Mouse (Mus musculus): Measurements from ENCODE around the gene Swap70.
A peak's percentile ranks its signal among the peaks of the same experiment; 100 is the strongest.
"Not testable (repeated sequence)": the region's sequence is repeated elsewhere in the genome, so short reads cannot be mapped to it uniquely, and the experiment has no call there.

Gene Swap70

GRCm38 (mm10) chr7:110221586-110222481 is at the start of gene Swap70:
TSS of gene Swap70 (plus strand) at chr7:110221711.
- DNase-seq (ENCODE audit: low read depth): peak; percentile 73

GRCm38 (mm10) chr7:110179208-110179607 is 42.3 kb upstream of the Swap70 start:
- DNase-seq (ENCODE audit: low read depth): no peak

- DNase-seq (ENCODE audit: low read depth): no peak
These were observed 40.9 kb upstream of the Swap70 start for GRCm38 (mm10) chr7:110180613-110181012.

DNA sequence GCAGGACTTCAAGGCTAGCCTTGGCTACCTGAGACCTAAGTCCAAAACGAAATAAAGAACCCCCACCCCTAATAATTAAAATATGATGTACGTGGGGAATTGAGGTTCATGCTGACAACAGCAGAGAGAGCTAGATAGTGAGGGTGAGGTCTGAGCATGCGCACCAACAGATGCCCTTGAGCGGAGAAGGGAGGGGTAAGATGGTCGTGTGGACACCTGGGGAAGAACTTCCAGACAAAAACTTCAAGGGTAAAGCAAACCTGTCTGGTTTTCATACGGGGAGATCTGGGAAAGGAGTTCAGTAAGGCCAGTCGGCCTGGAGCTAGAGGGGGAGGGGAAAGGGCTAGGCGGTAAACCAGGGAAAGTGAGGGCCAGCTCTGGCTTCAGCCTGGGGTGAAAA is 40.1 kb upstream of the Swap70 start:
- DNase-seq (ENCODE audit: low read depth): no peak

GRCm38 (mm10) chr7:110184608-110185007 is 36.9 kb upstream of the Swap70 start:
- DNase-seq (ENCODE audit: low read depth): no peak

- no peak for DNase-seq (ENCODE audit: low read depth)
These were observed 31.6 kb upstream of the Swap70 start for GRCm38 (mm10) chr7:110189951-110190350.

- no peak for DNase-seq (ENCODE audit: low read depth)
These were observed 28.3 kb upstream of the Swap70 start for GRCm38 (mm10) chr7:110193186-110193585.

DNA sequence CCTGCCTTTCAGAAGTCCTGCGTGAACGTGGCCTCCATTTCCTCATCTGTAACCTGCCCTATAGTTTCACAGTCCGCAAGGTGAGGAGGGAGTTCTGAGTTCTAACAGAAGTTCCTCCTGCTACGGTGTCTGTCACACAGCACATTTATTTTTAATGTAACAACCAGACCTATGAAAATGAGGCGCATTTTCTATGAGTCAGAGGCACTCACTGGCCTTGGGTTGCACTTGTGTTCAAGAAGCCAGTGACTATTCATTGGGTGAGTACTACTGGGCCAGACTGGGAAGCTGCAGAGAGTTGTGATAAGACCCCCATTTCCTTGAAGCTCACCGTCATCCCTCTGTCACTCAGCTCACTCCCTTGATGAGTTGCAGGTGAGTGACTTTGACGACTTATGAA is 24.3 kb upstream of the Swap70 start:
- DNase-seq (ENCODE audit: low read depth): no peak

DNA sequence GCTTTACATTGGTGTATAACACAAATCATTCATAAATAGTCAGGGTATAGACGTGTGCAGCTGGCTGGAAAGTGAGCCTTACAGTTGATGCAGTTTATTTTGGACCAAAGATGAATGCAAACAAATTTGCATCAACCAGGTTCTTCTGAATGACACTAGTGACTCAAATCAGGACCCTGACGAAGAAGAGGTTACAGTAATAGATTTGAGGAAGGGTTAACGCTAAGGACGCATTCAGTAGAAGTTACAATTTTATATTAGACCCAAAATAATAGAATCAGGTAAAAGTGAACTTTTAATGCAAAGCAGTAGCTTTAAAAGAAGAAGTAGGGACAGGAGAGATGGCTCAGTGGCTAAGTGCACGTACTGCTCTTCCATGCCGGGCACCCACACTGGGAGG is 19.6 kb upstream of the Swap70 start:
- DNase-seq (ENCODE audit: low read depth): no peak

DNA sequence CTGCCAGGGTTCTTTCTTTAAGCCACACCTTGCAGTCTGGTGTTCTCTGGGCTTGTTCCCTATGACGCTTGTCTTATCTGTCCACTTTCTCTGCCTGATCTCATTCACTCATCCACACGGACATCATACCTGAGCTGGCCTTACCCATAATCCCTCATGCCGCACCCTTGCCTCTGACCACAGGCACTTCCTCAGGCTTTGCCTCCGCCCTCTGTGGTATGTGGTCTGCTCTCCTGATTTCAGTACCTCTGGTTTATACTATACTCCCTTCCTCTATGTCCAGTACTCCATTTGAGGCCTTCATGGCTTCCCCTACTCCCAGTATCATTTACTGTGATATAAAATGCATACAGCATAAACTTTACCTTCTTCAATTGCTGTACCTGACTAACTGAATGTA is 17.3 kb upstream of the Swap70 start:
- no peak for DNase-seq (ENCODE audit: low read depth)

DNA sequence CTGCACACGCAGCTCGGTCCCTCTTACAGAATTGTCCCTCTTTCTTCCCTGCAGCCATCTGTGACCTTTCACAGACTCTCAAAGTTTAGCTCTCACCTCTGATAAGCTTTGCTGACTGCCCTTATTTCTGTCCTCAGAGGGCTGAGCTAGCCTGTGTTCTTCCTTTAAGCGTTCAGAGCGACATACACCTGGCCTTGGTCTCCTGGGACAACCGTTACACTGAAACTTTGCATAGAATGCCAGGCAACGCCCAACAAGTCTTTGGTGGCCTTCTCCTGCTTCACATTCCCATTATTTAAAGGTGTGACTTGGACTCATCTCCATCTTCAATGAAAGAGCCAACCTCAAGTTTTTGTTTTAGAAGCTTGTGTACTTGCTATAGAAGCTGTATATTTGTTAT is 13.2 kb upstream of the Swap70 start:
- DNase-seq (ENCODE audit: low read depth): no peak

- no peak for DNase-seq (ENCODE audit: low read depth)
These were observed 12.1 kb upstream of the Swap70 start for GRCm38 (mm10) chr7:110209422-110209821.

DNA sequence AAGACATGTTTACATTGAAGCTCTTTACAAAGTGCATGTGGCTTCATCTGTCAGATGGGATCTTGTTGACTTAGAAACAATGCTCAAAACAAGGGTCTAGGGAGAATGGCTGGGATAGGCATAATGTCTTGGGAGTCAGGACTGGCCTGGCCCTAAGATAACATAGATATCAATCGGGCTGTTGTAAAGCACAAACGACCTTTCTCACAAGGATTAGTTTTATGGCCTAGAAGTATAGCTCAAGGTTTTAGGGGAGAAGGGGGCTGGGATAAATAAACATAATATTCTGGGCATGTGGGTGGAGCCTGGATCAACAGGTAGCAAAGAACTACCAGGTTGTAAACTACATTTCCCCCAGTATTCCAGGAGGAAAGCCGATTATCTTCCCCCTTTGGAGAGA is 10.5 kb upstream of the Swap70 start:
- no peak for DNase-seq (ENCODE audit: low read depth)

DNA sequence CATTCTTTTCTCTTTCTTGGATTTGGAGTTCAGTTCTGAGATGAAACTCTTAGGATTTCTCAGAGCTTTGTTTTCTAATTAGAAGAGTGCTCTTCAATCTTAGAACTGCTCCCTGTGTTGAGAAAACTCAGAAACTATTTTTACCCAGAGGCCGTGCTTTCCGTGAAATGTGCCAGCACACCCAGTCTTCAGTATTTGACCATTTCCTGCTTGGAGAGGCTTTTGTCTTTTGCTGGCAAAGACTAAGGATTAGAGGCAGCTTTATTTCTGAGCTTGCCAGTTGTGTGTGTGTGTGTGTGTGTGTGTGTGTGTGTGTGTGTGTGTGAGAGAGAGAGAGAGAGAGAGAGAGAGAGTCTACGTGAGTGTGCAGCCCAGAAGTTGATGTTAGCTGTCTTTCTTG is 6.6 kb upstream of the Swap70 start:
- DNase-seq (ENCODE audit: low read depth): no peak

- no peak for DNase-seq (ENCODE audit: low read depth)
These were observed 393 bp upstream of the Swap70 start for GRCm38 (mm10) chr7:110221051-110221585.

GRCm38 (mm10) chr7:110222583-110223182 is 1.2 kb downstream of the Swap70 start:
- DNase-seq (ENCODE audit: low read depth): no peak

DNA sequence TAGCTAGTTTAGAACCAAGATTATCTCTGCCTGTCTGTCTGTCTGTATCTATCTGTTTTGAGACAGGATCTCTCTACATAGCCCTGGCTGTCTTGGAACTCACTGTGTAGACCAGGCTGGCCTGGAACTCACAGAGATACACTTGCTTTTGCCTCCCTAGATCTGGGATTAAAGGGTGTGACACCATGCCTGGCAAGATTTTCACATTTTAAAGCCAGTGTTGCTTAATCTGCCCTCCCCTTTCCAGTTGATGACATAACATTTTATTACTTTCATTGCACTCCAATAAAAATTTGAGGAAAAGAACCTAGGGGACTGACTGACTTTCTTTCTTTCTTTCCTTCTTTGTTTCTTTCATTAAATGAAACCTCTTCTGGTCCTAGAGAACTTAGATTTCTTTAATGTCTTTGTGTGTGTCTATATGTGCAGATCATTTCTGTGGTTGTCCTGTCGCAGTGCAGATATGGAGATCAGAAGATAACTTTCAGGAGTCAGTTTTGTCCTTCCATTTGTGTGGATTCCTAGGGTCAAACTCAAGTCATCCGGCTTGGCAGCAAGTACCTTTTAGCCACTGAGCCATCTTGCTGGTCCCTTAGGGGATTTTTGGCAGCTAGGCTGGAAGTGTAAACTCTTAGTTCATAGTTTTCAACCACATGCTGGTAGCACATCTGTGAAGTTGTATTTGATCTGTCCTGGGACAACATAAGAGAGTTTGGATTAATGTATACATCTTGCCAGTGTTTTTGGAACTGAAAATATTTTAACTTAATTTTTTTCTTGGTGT is 2.4 kb downstream of the Swap70 start:
- DNase-seq (ENCODE audit: low read depth): no peak

DNA sequence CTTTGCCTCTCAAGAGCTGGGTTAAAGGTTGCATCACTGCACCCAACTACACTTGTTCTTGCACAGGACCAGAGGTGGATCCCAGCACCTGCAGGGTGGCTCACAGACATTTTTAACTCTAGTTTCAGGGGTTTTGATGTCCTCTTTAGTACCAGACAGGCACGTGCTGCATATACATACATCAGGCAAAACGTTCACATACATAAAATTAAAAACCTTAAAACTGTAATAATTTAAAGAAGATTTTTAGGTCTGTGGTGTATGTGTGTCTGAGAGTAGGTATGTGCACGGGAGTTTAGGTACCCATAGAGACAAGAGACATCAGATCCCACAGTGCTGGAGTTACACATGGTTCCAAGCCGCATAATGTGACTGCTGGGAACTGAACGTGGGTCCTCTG is 5.0 kb downstream of the Swap70 start:
- no peak for DNase-seq (ENCODE audit: low read depth)

DNA sequence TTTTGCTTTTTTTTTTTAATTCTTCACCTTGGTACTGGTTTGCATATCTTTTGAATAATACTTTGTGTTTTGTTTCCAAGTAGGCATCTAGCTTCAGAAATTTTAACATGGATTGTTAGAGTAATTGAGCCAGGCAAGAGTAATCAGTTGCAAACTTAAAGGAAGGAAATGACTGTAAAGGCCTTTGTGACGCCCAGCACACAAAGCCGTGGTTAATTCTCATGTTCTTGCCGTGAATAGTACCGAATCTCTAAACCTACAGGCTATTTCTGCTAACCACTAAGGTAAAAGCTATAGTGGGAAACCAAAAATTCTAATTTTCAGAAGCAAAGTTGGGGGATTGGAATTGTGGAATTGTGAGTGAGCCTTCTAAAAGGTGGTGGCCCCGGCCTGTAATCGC is 8.5 kb downstream of the Swap70 start:
- no peak for DNase-seq (ENCODE audit: low read depth)

DNA sequence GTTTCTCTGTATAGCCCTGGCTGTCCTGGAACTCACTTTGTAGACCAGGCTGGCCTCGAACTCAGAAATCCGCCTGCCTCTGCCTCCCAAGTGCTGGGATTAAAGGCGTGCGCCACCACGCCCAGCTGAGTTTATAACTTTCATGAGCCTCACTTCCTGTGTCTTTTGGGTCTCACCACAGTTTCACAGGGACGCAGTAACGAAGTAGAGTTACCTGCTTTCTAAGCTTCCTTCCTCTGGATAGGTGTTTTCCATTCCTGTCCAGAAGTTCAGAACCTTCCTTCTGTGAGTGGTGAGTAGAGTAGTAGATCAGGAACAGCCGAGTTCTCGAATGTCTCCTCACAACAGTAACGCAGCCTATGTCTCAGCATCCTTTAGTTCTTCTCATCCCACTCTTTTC is 9.6 kb downstream of the Swap70 start:
- not testable (repeated sequence) for DNase-seq (ENCODE audit: low read depth)

DNA sequence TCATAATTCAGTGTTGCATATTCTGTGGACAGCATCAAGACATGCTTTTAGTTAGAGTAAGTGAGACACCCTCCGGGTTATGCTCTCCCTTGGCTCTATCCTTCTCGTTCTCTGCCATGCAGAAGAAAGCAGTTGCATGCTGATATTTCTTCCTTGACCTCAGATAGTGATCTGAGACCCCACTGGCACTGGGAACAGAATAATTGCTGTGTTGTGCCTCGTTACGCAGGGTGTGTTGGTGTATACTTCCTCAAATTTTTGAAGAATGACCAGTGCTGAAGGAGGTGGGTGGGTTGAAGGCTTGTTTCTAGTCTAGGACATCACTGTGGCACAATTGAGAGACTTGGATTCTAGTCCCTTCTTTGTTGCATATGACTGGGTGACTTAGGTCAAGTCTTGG is 14.6 kb downstream of the Swap70 start:
- no peak for DNase-seq (ENCODE audit: low read depth)

- DNase-seq (ENCODE audit: low read depth): no peak
These were observed 15.9 kb downstream of the Swap70 start for GRCm38 (mm10) chr7:110237451-110237836.
